Mouse (Mus musculus) cerebellum, adult (tissue): Measurements from ENCODE around the gene Ptprn2.

Experiments used
- ATAC-seq: cut with Nextera tagmentation; 2 replicates; pipeline ENCODE4 v1.9.2; 2017; ENCODE audit warnings: mild to moderate bottlenecking, moderate library complexity, mixed read lengths; ENCODE audit not compliant: insufficient number of reproducible peaks, low FRiP score, low TSS enrichment

The Ptprn2 gene

GRCm38 (mm10) chr12:116861360-116862017 is 376.0 kb downstream of the Ptprn2 start:
- ATAC-seq: no peak

DNA sequence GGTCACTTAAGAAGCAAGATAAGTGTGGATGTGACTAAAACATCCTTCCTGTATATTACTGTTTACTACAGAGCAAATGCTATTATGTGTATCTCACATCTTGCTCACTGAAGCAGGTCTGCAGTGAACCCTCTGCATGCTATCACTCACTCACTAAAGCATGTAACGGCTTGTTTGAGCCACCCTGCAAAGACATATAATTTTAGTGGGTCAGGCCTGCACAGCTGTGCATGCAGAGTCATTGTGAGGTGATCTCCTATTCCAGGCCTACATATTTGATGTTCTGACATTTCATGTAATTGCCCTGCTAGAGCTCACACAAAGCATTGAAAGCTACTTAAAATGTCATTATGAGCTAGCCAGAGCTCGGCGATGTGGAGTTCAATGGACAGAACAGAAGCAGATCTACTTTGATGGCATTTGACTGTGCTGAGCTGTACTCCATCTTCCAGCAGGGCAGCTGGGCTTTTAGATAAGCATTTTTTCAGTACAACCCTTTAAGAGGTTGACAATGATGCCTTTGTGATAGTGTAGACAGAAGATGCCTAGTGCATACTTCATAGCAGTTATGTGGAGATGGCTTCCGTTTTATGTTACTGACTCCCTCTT is 377.9 kb downstream of the Ptprn2 start:
- ATAC-seq: no peak

DNA sequence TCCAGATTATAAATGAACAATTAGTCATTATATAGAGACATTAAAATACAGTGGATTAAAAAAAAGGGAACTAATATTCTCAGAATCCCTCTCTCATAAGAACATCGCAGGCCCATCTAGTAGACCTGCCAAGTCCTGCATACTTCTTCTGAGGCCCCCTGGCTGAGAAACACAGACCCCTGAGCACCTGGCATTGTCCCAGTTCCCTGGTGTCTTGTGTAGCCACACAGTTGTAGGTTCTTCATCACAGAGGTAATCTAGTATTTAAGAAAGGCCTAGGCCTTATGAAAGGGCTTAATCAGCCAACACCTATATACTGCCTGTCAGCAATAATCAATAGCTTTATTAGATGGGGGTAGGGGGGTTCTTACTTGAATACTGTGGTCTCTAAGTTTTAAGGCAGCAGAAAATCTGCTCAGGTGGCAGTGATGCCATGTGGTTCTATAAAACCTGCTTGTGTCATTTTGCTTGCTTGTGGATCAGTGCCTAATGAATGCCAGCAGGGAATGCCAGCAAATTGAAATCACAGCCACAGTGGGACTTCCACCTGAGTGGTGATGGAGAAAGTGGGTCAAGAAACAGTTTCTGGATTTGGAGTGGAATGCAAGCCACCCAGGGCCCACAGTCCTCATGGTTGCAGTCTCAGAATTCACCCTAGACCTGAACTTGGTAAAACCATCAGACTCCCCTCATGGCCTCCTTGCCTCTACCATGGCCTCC is 388.5 kb downstream of the Ptprn2 start:
- peak; percentile 70 for ATAC-seq

DNA sequence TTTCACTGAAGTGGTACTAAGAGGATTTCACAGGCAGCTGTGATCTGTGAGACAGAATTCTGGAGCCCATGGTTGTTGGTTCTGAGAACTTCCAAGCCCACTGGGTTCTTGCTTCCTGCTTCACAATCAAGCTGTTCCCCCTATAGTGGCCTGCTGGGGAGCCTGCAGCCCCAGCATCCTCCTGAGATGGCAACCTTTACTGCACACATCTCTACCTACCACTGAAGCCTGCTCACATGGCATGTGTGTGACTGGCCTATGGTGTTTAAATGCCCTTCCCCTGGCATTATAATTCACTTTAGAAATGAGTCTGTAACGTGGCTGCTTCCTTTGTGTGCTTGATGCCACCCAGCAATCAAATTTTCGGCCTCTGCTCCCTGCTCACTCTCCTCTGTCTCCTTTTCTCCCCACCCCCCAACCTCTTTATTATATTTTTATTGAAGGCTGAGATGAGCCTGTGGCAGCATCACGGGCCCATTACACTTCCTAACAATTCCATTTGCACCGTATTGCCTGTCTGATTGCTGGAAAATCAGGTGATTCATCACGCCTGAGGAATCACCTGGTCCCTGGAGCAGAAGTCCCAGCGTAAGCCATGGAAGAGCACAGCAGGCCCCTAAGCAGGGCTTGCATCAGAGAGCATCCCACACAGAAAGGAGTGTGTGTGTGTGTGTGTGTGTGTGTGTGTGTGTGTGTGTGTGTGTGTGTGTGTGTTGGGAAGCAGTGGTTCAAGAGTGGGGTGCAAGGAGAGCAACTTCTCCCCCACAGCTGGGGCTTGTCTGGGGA is 402.2 kb downstream of the Ptprn2 start:
- ATAC-seq: no peak

DNA sequence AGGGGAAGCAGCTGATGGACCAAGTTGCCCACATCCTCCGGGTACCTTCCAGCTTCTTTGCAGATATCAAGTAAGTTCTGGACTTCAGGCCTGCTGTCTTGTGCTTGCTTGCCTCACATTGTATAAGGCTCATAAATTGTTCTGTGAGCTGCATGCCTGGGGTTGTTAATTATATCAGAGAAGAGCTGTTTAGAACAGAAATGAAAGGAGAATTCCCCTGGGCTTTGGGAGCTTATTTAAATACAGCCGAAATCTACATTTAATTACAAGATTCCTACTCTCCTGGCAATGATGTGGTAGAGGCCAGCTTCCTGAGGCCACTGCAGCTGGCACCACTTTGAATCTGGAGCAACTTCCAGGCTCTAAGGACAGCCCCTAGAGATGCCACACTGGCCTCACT is 403.3 kb downstream of the Ptprn2 start:
- ATAC-seq: no peak

DNA sequence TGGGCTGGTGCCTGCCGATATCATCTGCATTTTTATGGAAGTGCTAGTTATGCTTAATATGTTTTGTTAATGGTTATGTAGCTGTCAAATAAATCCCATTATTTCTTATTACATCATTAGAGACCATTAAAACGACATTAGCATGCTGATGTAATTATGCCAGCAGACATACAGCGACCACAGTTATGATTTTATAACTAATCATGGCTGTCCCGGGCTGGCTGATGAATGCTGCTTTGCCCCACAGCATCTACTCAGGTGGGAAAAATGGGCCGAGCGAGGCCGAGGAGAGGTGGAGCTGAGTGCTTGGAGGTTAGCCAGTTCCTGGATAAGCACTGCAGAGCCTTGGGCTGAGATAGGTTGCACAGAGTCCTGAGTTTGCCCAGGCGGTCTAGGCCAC is 407.1 kb downstream of the Ptprn2 start:
- ATAC-seq: no peak

DNA sequence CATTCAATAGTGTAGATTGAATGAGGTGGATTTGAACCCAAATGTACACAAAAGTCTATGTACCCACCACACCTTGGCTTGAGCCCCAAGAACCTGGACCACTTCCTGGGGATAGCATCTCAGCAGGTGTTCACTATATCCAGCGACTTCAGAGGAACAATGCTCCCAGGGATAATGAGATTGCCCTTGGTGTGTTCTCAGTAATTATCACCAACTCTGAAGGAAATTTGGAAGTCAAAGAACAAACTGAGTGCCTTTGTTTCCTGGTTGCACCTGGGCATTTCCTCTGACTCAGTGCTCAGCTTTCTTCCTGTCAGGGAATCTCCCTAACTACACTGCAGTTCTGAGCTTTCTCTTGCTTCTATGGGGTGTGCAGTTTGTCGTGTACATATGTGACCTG is 411.1 kb downstream of the Ptprn2 start:
- no peak for ATAC-seq

DNA sequence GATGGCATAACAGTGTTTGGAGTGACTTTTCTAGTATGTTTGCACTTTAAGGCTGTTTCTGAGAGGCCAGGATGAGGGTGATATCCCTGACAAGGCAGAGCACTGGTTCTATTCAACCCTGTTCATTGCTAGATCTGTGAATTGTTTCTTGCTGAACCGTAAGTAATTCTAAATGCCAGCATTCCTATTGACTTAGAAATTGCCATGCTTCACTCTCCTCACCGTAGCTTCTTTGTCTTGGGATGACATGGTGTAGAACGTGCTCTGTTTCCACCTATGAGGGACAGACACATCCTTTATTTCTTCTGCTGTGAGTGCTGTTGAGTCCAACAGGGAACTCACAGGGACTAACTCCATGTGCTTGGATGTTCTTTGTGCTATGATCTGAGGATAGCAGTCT is 416.3 kb downstream of the Ptprn2 start:
- ATAC-seq: no peak

DNA sequence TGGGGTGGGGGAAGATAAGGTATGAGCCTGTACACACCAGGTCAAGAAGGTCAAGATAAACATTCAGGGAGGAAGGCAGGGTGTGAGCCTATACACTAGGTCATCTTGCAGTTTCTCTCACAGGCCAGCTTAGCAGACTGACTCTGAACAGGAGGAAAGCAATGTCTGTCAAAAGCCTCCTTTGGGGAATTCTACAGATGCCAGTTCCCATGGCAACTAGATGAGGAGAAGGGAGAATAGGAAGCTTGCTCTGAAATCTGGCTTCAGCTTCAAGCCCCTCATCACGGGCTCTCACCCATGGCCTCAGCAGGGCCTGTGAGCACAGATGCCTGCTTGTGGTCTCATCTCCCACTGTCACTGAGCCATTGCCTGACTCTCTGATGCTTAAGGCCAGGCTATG is 421.9 kb downstream of the Ptprn2 start:
- ATAC-seq: no peak

DNA sequence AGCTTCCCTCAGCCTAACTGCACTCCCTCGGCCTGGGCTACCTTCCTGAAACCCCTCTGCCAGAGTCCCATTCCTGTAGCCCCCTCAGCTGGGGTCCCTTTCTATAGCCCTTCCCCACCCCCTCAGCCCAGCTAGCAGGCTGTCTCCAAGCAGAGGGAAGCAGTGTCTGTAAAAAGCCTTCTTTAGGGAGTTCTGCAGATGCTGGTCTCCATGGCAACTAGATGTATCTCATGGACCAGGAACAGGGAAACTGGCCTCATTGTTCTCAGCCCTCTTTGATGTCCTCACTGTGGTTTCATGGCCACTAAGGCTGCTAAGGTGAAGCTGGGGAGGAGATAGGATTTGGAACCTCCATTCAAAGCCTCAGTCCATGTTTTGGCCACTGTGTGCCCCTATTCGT is 423.1 kb downstream of the Ptprn2 start:
- no peak for ATAC-seq

DNA sequence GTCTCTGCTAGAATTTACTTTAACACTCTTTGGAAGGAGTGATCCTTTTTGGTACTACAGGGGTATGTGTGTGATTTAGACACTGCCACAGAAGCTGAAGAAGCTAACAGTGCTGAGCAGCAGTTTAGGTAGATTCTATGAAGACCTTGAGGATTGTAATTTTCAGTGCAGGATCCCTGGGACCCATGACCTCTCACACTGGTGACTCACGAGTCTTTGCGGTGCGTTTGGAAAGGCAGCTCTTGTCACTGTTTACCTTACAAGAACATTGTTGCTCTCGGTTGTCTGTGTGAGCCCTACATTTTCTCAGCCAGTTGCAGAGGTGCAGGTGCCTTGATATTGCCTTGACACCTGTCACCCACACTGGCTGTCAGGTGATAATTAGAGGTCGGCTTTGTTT is 431.3 kb downstream of the Ptprn2 start:
- no peak for ATAC-seq

DNA sequence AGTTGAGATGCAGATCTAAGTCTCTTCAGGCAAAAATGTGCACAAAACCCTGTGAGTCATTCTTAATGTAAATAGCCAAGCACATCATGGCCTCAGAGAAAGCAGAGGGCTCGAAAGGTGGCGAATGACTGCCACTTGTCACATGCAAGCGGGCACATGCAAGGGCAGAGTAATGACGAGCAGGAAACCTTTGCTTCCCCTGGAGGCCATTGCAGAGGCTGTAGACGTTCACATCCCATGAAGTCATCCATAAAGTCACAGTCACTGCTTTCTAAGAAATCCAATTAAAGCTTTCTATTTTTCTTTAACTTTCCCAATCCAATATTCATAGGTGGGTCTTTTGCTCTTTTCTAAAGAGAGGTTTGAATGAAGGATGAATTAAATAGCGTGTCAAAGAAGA is 433.7 kb downstream of the Ptprn2 start:
- ATAC-seq: no peak

GRCm38 (mm10) chr12:116919691-116920526 is 434.4 kb downstream of the Ptprn2 start:
- ATAC-seq: no peak

DNA sequence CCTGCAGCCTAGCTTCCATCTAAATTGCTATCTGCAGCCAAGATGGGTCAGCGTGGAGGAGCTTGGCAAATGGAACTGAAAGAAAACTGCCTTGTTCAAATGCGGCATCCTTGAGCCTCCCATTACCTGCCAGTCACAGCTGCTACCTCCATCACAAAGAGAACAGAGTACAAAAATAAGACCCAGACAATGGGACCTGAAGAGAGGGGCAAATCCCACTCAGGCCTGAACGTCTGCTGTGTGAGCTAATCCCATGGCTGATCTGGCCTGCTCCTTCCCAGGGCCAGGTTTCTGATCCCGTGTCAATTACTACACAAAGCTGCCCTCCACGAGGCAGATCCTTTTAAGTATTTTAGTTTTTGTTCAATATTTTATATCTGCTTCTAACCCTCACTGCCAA is 441.6 kb downstream of the Ptprn2 start:
- no peak for ATAC-seq

GRCm38 (mm10) chr12:116927516-116927915 is 442.0 kb downstream of the Ptprn2 start:
- ATAC-seq: no peak

- no peak for ATAC-seq
Measured at GRCm38 (mm10) chr12:116938158-116938854, 452.8 kb downstream of the Ptprn2 start.

DNA sequence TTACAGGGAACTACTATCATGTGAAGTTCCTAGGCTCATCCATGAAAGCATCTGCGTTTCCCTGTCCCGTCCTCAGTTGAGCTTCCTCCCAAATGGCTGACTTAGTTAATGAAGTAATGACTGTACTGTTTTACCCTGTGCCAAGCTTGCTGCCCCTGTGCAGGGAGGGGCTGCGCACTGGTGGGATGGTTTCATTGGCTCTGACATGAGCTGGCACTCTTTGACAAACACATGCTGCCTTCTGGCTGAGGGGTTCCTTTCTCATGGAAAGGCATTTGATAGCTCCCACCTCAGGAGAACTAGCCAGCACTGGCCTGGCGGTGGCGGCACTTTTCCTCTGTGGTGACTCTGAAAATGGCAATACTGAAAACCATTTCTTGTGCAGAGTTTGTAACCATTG is 458.4 kb downstream of the Ptprn2 start:
- no peak for ATAC-seq

DNA sequence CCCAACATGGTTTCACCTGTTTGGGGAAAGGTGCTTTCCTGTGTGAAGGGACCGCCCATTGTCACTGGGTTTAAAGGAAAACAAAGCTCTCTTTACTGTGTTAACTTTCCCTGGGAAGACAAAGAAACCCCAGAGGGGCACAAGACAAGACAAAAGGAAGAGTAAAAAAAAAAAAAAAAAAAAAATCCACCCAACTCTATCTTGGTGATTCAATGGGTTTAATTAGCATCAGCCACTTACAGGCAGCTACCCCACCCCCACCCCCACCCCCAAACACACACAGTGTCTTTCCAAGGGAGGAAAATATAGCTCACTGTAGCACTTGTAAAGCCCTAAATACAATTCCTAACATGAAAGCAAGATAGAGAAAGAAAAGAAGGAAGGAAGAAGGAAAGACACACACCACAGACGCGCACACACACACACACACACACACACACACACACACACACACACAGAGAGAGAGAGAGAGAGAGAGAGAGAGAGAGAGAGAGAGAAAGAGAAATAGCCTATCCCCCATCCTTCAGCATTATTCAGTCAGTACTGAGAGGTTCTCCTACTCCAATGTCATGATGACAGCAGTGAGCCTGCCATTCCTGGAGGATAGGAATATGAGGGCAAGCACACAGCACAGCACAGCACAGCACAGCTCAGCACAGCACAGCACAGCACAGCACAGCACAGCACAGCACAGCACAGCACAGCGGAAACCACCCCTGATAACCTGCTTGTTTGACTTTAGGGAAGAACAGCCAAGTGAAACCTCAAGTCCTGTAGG is 462.8 kb downstream of the Ptprn2 start:
- no peak for ATAC-seq

DNA sequence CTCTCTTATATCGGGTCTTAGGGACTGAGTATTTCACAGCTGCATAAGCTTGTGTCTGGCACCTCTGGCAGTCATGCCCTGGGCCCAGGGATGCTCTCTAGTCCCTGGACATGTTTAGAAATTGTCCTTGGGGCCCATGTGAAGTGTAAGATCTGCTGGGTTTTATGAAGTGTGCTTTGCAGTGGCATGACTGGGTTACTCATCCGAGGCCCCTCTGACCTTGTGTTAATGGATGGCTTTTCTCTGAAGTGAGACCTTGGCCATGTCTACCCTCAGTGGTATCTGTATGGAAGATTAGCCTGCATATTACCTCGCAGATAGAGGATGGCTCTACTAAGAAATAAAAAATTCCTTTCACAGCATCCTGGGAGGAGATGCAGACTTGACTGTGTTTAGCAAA is 464.2 kb downstream of the Ptprn2 start:
- ATAC-seq: no peak
